Mouse (Mus musculus) liver, embryonic 14.5 days (tissue): ENCODE results near the gene Pepd. TPM values are rescaled to one million over a fixed set of nuclear protein-coding genes. Genes with fewer than 3 reads are reported as not detected.
"Not testable (repeated sequence)": the region's sequence is repeated elsewhere in the genome, so short reads cannot be mapped to it uniquely, and the experiment has no call there.

Experiments used
- ATAC-seq: fragments of 200-750 bp; cut with Nextera tagmentation; 2 replicates; pipeline ENCODE4 v1.8.0; 2017; ENCODE audit warnings: moderate number of reproducible peaks, mild to moderate bottlenecking, moderate library complexity; ENCODE audit not compliant: insufficient read depth
- DNase-seq, 3 experiments: peaks; one replicate each; pipeline ENCODE4 v3.0.0-alpha.2; 2012 to 2013; ENCODE audit warnings: low read depth in 3 of 3, low spot score in 3 of 3
- H3K27ac ChIP-seq: fragments of 300-500 bp; sonication (generic); 2 replicates; pipeline ENCODE4 v1.5.1; 2014; ENCODE audit warnings: moderate library complexity, mild to moderate bottlenecking, control low read depth, inconsistent platforms
- H3K27me3 ChIP-seq: fragments of 300-500 bp; sonication (generic); 2 replicates; pipeline ENCODE4 v1.6.1; 2014; ENCODE audit warnings: mild to moderate bottlenecking, low read length, moderate library complexity; ENCODE audit not compliant: control insufficient read depth, insufficient read depth
- H3K36me3 ChIP-seq: fragments of 300-500 bp; sonication (generic); replicated peaks from 2 replicates; pipeline ENCODE4 v1.6.1; 2014; ENCODE audit warnings: low read depth; ENCODE audit not compliant: control insufficient read depth, insufficient read depth
- H3K4me1 ChIP-seq, 2 experiments: fragments of 200-500 bp in 1 of 2; fragments of 300-500 bp in 1 of 2; sonication (generic) in 1 of 2; replicated peaks; 2 replicates each; pipeline ENCODE4 v1.6.1; 2012 to 2014; ENCODE audit warnings: antibody characterized with exemption in 1 of 2, inconsistent platforms in 1 of 2, low read length in 1 of 2; ENCODE audit not compliant: control insufficient read depth in 2 of 2, insufficient read depth in 2 of 2
- H3K4me2 ChIP-seq: fragments of 300-500 bp; sonication (generic); 2 replicates; pipeline ENCODE4 v1.6.1; 2014; ENCODE audit warnings: low read depth, mild to moderate bottlenecking, control low read depth, moderate library complexity
- H3K4me3 ChIP-seq, 2 experiments: fragments of 200-500 bp in 1 of 2; fragments of 300-500 bp in 1 of 2; sonication (generic) in 1 of 2; 2 replicates each; pipeline ENCODE4 v1.5.1; 2012 to 2014; ENCODE audit warnings: low read depth in 2 of 2, low read length in 2 of 2, mild to moderate bottlenecking in 2 of 2, control low read depth in 1 of 2, inconsistent platforms in 1 of 2, moderate library complexity in 1 of 2; ENCODE audit not compliant: insufficient read depth in 1 of 2
- H3K9ac ChIP-seq: fragments of 300-500 bp; sonication (generic); replicated peaks from 2 replicates; pipeline ENCODE4 v1.6.1; 2014; ENCODE audit warnings: mild to moderate bottlenecking, control low read depth, moderate library complexity
- H3K9me3 ChIP-seq: fragments of 300-500 bp; sonication (generic); 2 replicates; pipeline ENCODE4 v1.6.1; 2016; ENCODE audit warnings: low read length, mixed read lengths; ENCODE audit not compliant: control insufficient read depth
- CTCF ChIP-seq: IDR thresholded peaks from 2 replicates; pipeline ENCODE4 v1.5.1; 2016; ENCODE audit warnings: antibody characterized with exemption, low read depth, control low read depth
- EP300 ChIP-seq: IDR thresholded peaks from 2 replicates; pipeline ENCODE4 v1.6.1; 2016; ENCODE audit warnings: antibody characterized with exemption, low read depth
- WGBS: fragments of 180-500 bp; shearing (Covaris S2); extraction: QIAGEN DNeasy Blood & Tissue Kit; methylation state at CpG from one replicate; pipeline ENCODE4 v1.1.7; 2014; ENCODE audit not compliant: insufficient replicate concordance; 5-methylcytosine and 5-hydroxymethylcytosine counted together
- polyA plus RNA-seq, 2 experiments: library from polyadenylated mRNA; depleted of rRNA in 1 of 2; stranded (reverse) in 1 of 2; unstranded in 1 of 2; fragments of >200 nt; fragmentation: Nextera tagmentation in 1 of 2; extraction: Ambion mirVana in 1 of 2; gene quantifications; 2 replicates each; pipeline versions ENCODE4 v1.2.1 to v1.2.3; 2012 to 2014

Pepd gene
- polyA plus RNA-seq, 2 experiments, result 43.0 to 50.3 TPM

DNA sequence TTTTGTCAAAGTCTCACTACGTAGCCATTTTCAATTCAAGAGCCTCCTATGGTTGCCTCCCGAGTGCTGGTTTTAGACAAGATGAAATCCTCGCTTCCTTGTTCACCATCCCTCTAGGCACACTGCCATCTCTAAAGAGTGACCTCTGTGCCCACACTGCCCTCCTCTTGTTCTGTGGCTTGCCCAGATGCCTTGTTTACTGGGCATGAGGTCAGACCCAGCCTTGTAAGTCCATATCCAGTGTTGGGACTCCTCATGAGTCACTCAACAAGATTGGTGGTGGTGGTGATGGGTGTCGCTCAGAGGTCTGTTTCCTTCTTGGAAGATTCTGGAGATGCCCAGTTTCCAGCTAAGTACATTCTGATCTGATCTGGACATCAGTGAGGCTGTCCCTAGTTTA is 65.2 kb downstream of the Pepd start:
- no peaks in the 10 kb centered on the region for H3K9me3 ChIP-seq
- WGBS, result 73% methylated on average over 4 of the region's 4 CpGs
- TF ChIP-seq EP300 (no peak), CTCF (no peak)
- no peaks in the 10 kb centered on the region for H3K36me3 ChIP-seq
- H3K4me2 ChIP-seq, result no peak overlapping the region
- H3K27ac ChIP-seq, result no peak overlapping the region
- H3K4me3 ChIP-seq, result no peak overlapping the region
- H3K9ac ChIP-seq, result no peak overlapping the region
- H3K27me3 ChIP-seq, result no peaks in the 10 kb centered on the region
- no peak for DNase-seq
- no peak for ATAC-seq
- H3K4me1 ChIP-seq, result peaks cover under 1 to 7% of the 10 kb centered on the region in 2 experiments; a peak in 3 of 4 replicates

DNA sequence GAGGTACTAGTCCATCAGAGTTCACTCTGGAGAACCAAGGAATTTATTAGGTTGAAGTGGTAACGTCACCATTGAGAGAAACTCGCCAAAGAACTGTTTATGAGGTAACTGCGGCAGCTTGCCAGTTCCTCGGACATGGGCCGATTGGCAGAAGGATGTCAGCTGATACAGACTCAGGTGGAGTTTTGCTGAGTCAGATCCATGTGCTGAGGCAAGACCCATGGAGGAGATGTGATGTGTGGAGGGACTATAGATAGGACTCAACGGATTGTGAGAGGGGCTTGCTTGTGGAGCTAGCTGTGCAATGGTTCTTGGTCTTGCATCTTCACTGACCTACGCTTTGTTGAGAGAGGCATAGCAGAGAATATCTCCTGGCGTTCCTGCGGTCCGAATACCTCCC is 69.6 kb downstream of the Pepd start:
- no peak overlapping the region; the same call in 1 of the 2 replicates for H3K27ac ChIP-seq
- H3K27me3 ChIP-seq, result no peaks in the 10 kb centered on the region

DNA sequence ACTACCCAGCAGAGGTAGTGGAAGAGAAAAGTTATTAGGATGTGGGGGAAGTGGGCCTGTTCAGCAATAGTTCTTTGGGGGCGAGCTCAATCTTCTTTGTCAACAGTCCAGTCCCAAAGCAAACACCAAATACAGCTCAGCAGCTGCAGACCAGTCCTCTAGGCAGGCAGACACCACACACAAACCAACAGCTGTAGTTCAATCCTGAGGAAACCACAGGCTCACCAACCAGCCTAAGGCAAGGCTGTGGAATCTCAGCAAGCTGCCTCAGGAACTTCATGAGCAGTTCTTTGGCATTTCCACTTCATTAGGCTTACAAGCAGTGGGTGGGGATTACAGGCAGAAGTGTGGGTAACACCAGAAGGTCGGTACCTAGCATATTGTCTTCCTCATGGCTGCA is 70.2 kb downstream of the Pepd start:
- not testable (repeated sequence) for H3K9me3 ChIP-seq, H3K9ac ChIP-seq, H3K27me3 ChIP-seq, H3K27ac ChIP-seq, DNase-seq, H3K4me2 ChIP-seq, H3K4me3 ChIP-seq, H3K36me3 ChIP-seq, ATAC-seq
- peaks cover 29 to 40% of the 10 kb centered on the region in 2 experiments for H3K4me1 ChIP-seq
- WGBS, result 65% methylated on average over 2 of the region's 2 CpGs

More for the DNA sequence above, 69.6 kb downstream of the Pepd start:
- Histone ChIP-seq H3K4me2 (no peak overlapping the region), H3K9me3 (no peaks in the 10 kb centered on the region), H3K4me1 (peaks cover 29 to 40% of the 10 kb centered on the region in 2 experiments), H3K4me3 (no peak overlapping the region), H3K36me3 (no peaks in the 10 kb centered on the region), H3K9ac (no peak overlapping the region)
- DNase-seq (peak; percentile 29 to 39 (median 31)), ATAC-seq (peak; percentile 42; the same call in 1 of the 2 replicates)
- 78% methylated on average over 10 of the region's 10 CpGs for WGBS
- TF ChIP-seq CTCF (0 out of 2 replicates have a peak, but pooled peaks have one; percentile 10), EP300 (no peak)

DNA sequence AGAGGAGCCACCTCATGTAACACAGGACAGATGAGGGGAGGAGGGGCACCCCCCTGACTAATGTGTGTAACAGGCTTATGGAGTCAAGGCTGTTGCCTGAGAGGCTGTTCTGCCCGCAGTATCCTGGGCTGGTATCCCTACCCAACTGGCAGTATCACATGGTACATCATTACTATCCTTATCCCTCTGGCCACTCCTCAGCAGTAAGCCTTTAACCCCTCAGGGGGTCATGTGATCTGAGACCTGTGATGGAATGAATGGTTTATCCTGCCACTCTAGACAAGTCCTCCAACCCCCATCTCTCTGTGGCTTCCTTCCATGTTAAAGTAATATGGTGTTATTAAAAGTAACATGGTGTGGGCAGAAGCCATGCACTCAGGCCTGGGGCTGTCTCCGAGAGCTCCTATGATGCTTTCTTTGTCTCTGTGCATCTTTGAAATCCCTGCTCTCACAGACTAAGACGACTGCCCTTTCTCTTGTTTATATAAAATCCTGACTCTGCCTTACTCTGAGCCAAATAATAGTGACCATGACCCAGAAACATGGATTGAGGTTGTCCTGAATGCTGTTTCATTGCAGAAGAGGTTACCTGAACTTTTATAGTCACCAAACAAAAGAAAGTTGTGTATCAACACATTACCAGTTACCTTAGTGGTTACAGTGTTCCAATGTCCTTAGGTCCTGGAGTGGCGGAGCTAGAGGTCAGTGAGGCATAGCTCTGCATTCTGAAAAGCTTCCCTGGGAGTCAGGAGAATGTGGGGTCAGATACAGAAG is 71.7 kb downstream of the Pepd start:
- no peak overlapping the region for H3K4me2 ChIP-seq
- ATAC-seq, result no peak
- H3K27me3 ChIP-seq, result no peaks in the 10 kb centered on the region
- no peaks in the 10 kb centered on the region for H3K9me3 ChIP-seq
- no peak overlapping the region for H3K9ac ChIP-seq
- H3K36me3 ChIP-seq, result no peaks in the 10 kb centered on the region
- no peak overlapping the region for H3K4me3 ChIP-seq
- TF ChIP-seq EP300, result no peak
- no peak for TF ChIP-seq CTCF
- peak overlapping the region; percentile 95 for H3K27ac ChIP-seq
- WGBS, result 73% methylated on average over 4 of the region's 4 CpGs
- peaks cover 29 to 40% of the 10 kb centered on the region in 2 experiments for H3K4me1 ChIP-seq
- no peak for DNase-seq

DNA sequence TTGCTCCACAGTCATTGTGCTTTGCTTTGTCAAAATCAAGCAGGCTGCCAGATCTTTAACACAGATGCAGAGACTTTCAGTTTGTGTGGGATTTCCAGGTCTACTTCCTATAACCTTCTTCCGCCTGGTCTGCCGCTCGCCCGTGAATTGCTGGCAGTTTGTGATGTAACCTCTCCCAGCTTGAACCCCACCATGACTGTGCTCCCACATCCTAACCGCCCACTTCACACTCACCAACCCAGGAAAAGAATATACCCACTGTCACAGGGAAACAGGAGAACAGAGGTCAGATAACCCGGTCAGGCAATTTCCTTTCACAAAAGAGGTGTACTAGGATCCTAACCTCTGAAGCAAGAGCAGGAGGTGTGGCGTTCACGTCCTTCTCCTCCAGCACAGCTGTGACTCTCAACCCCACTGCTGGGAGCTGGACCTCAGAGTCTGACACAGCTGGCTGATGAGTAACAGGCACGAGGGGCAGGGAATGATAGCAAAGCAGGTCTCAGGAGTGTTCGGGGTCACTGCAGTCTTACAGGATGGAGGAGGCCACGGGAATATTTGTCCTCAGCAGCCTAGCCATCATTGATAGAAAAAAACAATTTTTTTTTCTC is 72.5 kb downstream of the Pepd start:
- Histone ChIP-seq H3K4me1 (peaks cover 29 to 40% of the 10 kb centered on the region in 2 experiments), H3K9ac (peak overlapping the region; percentile 62), H3K36me3 (no peaks in the 10 kb centered on the region), H3K9me3 (no peaks in the 10 kb centered on the region), H3K4me2 (peak overlapping the region; percentile 58), H3K4me3 (no peak overlapping the region), H3K27ac (peak overlapping the region; percentile 95), H3K27me3 (no peaks in the 10 kb centered on the region)
- 38% methylated on average over 11 of the region's 11 CpGs for WGBS
- DNase-seq (no peak), ATAC-seq (no peak)
- TF ChIP-seq CTCF (no peak), EP300 (no peak)
